8 mouse cellular contexts compared by ENCODE assay signal in the genomic region with DNA sequence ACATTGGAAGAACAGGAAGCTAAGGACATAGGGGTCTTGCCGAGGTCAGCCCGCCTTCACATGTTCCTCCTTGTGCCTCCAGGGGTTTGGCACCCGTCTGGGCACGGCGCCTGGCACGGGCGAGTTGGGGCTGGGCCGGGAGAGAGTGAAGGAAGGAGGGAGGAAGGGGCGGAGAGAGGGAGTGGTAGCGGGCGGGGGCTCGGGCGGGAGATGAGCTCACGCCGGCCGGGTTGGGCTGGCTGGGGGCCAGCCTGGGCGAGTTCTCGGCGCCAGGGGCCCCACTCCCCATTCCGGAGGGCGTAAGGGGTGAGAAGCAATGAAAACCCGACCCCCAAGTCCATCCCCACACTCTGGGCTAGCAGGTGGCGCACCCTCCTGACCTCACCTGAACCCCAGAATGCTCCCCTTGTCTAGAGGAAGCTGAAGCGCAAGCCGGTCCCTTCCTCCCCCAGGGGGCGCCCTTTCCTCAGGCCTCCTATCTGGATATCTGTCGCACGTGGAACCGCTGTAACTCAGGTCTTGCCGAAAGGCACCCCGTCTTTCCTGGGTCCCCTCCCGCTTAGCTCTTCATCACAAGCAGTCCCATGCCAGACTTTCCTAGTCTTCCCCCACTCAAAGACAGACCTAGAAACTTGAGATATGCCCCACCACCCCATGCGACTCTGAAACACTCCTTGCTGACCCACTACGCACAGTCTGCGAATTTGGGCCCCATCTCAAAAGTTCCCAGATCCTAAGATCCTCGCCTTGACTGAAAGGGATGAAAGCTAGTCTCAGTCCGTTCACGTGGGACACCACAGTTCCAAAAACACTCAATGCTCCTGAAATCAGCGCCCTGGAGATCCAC. TPM values are rescaled to one million over a fixed set of nuclear protein-coding genes. Genes with fewer than 3 reads are reported as not detected.
DNase-seq lines count a peak whose midpoint lies in the region; ATAC-seq lines count a peak whose summit lies in the region.

No protein-coding gene starts in this region.

- peak overlapping the region; percentile 60 for H3K4me3 ChIP-seq in embryonic facial prominence, embryonic 10.5 days
- peak overlapping the region; percentile 41 for H3K4me3 ChIP-seq in liver, embryonic 12.5 days
- H3K4me3 ChIP-seq in stomach, embryonic 14.5 days (ENCODE audit: low read depth, low read length), result peak overlapping the region; percentile 79

- no peak overlapping the region for H3K9ac ChIP-seq in liver, embryonic 12.5 days
- H3K9ac ChIP-seq in stomach, embryonic 14.5 days (replicated peaks; ENCODE audit: low read depth, low read length), result peak overlapping the region; percentile 93

- H3K27me3 ChIP-seq in embryonic facial prominence, embryonic 10.5 days (replicated peaks; ENCODE audit: low read depth, poor library complexity, severe bottlenecking), result peaks cover 99% of the 10 kb centered on the region
- peaks cover 100% of the 10 kb centered on the region for H3K27me3 ChIP-seq in liver, embryonic 12.5 days (replicated peaks)
- H3K27me3 ChIP-seq in stomach, embryonic 14.5 days (ENCODE audit: control insufficient read depth, insufficient read depth, low read length), result no peaks in the 10 kb centered on the region

- peak overlapping the region; percentile 66 for H3K4me2 ChIP-seq in liver, embryonic 12.5 days
- peak overlapping the region; percentile 83 for H3K4me2 ChIP-seq in stomach, embryonic 14.5 days (replicated peaks; ENCODE audit: low read depth, low read length)

- DNase-seq in 3T3-L1 (ENCODE audit: low read depth, low spot score), result peak; percentile 86
- peak; percentile 90 for DNase-seq in adrenal gland, adult 2 months
- DNase-seq in embryonic facial prominence, embryonic 10.5 days (ENCODE audit: low spot score), result peak; percentile 88
- peak; percentile 91 to 94 for DNase-seq in heart, adult 9 months (ENCODE audit: low spot score in 2 of 2)
- peak; percentile 92 for DNase-seq in kidney, adult 9 months
- peak; percentile 73 to 88 for DNase-seq in natural killer cell, adult 2 months (ENCODE audit: low spot score in 2 of 2)

- peaks cover 73% of the 10 kb centered on the region for H3K4me1 ChIP-seq in embryonic facial prominence, embryonic 10.5 days
- H3K4me1 ChIP-seq in liver, embryonic 12.5 days, result peaks cover 68% of the 10 kb centered on the region
- peaks cover 40% of the 10 kb centered on the region for H3K4me1 ChIP-seq in stomach, embryonic 14.5 days (ENCODE audit: control insufficient read depth, insufficient read depth, low read length)

- no peak overlapping the region for H3K27ac ChIP-seq in embryonic facial prominence, embryonic 10.5 days (replicated peaks)
- H3K27ac ChIP-seq in liver, embryonic 12.5 days, result no peak overlapping the region
- peak overlapping the region; percentile 98 for H3K27ac ChIP-seq in stomach, embryonic 14.5 days (ENCODE audit: low read length)

- 0 out of 2 replicates have a peak, but pooled peaks cover 2% of the 10 kb centered on the region for H3K9me3 ChIP-seq in embryonic facial prominence, embryonic 10.5 days
- H3K9me3 ChIP-seq in liver, embryonic 12.5 days (replicated peaks), result no peaks in the 10 kb centered on the region
- H3K9me3 ChIP-seq in stomach, embryonic 14.5 days (ENCODE audit: control insufficient read depth, low read depth, low read length), result no peaks in the 10 kb centered on the region

- peak; percentile 16; the same call in 1 of the 2 replicates for ATAC-seq in liver, embryonic 12.5 days
- peak; percentile 12 for ATAC-seq in stomach, embryonic 14.5 days (ENCODE audit: insufficient number of reproducible peaks, insufficient read depth, low FRiP score, low read depth)

- no peaks in the 10 kb centered on the region for H3K36me3 ChIP-seq in embryonic facial prominence, embryonic 10.5 days (replicated peaks)
- H3K36me3 ChIP-seq in liver, embryonic 12.5 days, result no peaks in the 10 kb centered on the region
- peaks cover 10% of the 10 kb centered on the region; the same call in 1 of the 2 replicates for H3K36me3 ChIP-seq in stomach, embryonic 14.5 days (ENCODE audit: control insufficient read depth, insufficient read depth, low read length)

- under 1% methylated on average over 39 of the region's 39 CpGs for WGBS in embryonic facial prominence, embryonic 10.5 days
- 4% methylated on average over 30 of the region's 39 CpGs for WGBS in liver, embryonic 12.5 days (ENCODE audit: insufficient replicate concordance)
- WGBS in stomach, embryonic 14.5 days, result under 1% methylated on average over 39 of the region's 39 CpGs

RNA-seq across cellular contexts. Expression of gene Ltbp4, which starts 4.9 kb away (rescaled TPM):
- total RNA-seq in adrenal gland, adult 2 months (2021), result 10 to 100 TPM; 70.3 to 94.7 TPM
- 253 and 263 TPM in 2 replicates for polyA plus RNA-seq in adrenal gland, adult 2 months (2012; rRNA removed)
- polyA plus RNA-seq in embryonic facial prominence, embryonic 10.5 days (2016; fragmentation: Nextera tagmentation; extraction: Ambion mirVana), result 7.1 and 8.8 TPM in 2 replicates
- 5.7 TPM in 2 replicates for polyA plus RNA-seq in liver, embryonic 12.5 days (2016; fragmentation: Nextera tagmentation; extraction: Ambion mirVana)
- 178 and 189 TPM in 2 replicates for polyA plus RNA-seq in stomach, embryonic 14.5 days (2014; fragmentation: Nextera tagmentation; extraction: Ambion mirVana)

RNA-seq across cellular contexts. Expression of gene Shkbp1, which starts 23.2 kb away (rescaled TPM):
- 10 to 100 TPM; 11.3 to 22.5 TPM for total RNA-seq in adrenal gland, adult 2 months (2021)
- polyA plus RNA-seq in adrenal gland, adult 2 months (2012; rRNA removed), result 60.8 and 74.5 TPM in 2 replicates
- polyA plus RNA-seq in embryonic facial prominence, embryonic 10.5 days (2016; fragmentation: Nextera tagmentation; extraction: Ambion mirVana), result 73.2 and 80.3 TPM in 2 replicates
- polyA plus RNA-seq in liver, embryonic 12.5 days (2016; fragmentation: Nextera tagmentation; extraction: Ambion mirVana), result 32.1 and 36.1 TPM in 2 replicates
- 41.5 and 41.6 TPM in 2 replicates for polyA plus RNA-seq in stomach, embryonic 14.5 days (2014; fragmentation: Nextera tagmentation; extraction: Ambion mirVana)

RNA-seq across cellular contexts. Expression of gene Gm20479, which starts 24.6 kb away (rescaled TPM):
- total RNA-seq in adrenal gland, adult 2 months (2021), result 1 to 10 TPM in 1 of 2 experiments, not detected in 1; 6.3 TPM
- polyA plus RNA-seq in adrenal gland, adult 2 months (2012; rRNA removed), result 0.28 TPM in 2 replicates
- not detected in 2 replicates for polyA plus RNA-seq in embryonic facial prominence, embryonic 10.5 days (2016; fragmentation: Nextera tagmentation; extraction: Ambion mirVana)
- not detected in 2 replicates for polyA plus RNA-seq in liver, embryonic 12.5 days (2016; fragmentation: Nextera tagmentation; extraction: Ambion mirVana)
- 0.53 and 1.9 TPM in 2 replicates for polyA plus RNA-seq in stomach, embryonic 14.5 days (2014; fragmentation: Nextera tagmentation; extraction: Ambion mirVana)

Comparison
In these comparisons a context has a peak if more than half of its experiments do, and no peak if none do; other contexts are left out.
1. RNA of gene Ltbp4, which starts 4.9 kb away (polyA plus RNA-seq): 253 to 263 TPM in adrenal gland, adult 2 months and 178 to 189 TPM in stomach, embryonic 14.5 days; 7.1 to 8.8 TPM in embryonic facial prominence, embryonic 10.5 days and 5.7 TPM in liver, embryonic 12.5 days; every median in the first group is over 10 times any median in the second.
2. Peak in every context shown above with its lines, with median percentiles within 50 percentile points of each other: DNase-seq and H3K4me3 ChIP-seq.